ENCODE assay signal across 10 mouse cellular contexts in genomic region chr1:95762244-95762643, GRCm38 (mm10).
DNase-seq lines count a peak whose midpoint lies in the region; ATAC-seq and TF ChIP-seq lines count a peak whose summit lies in the region.
"Had no signal": no experiment of that assay in that cellular context is flagged by ENCODE, and none has a peak within 500 bp of the region (broad histone marks: within the 10 kb centered on the region; RNA-seq: fewer than 3 reads in every experiment).

No protein-coding gene starts in this region.

- H3K4me2 ChIP-seq in liver, embryonic 11.5 days = no peak overlapping the region
- no peak overlapping the region for H3K4me2 ChIP-seq in midbrain, embryonic 14.5 days (ENCODE audit: low read length)
- H3K4me2 ChIP-seq: embryonic facial prominence, embryonic 15.5 days; neural tube, embryonic 13.5 days had no signal

- no peak for TF ChIP-seq CTCF in thymus, adult 2 months (IDR thresholded peaks at IDR 0.05; ENCODE audit: borderline replicate concordance, control insufficient read depth, extremely low read depth, insufficient read depth, low read length, poor library complexity)

- DNase-seq in liver = peak; percentile 51
- no peak for DNase-seq in liver, embryonic 11.5 days (ENCODE audit: low spot score)
- DNase-seq in adrenal gland, adult 18-20 months (ENCODE audit: low spot score in 2 of 2) = peak; percentile 42 to 54
- DNase-seq in embryo, embryonic 9.5 days (ENCODE audit: extremely low spot score) = peak; percentile 64
- DNase-seq in heart, postnatal 25 days (ENCODE audit: low spot score) = peak; percentile 4
- DNase-seq in layer of hippocampus, postnatal 14 days (ENCODE audit: low spot score in 2 of 2) = peak; percentile 28 to 64
- peak; percentile 85 for DNase-seq in midbrain, embryonic 14.5 days
- DNase-seq in thymus, adult 2 months = peak; percentile 66

- no peaks in the 10 kb centered on the region for H3K27me3 ChIP-seq in liver, embryonic 11.5 days (replicated peaks; ENCODE audit: control insufficient read depth, insufficient read depth, low read length)
- no peaks in the 10 kb centered on the region for H3K27me3 ChIP-seq in midbrain, embryonic 14.5 days (ENCODE audit: control insufficient read depth, insufficient read depth, low read length)
- H3K27me3 ChIP-seq in thymus, adult 2 months (ENCODE audit: control insufficient read depth, insufficient read depth, low read length) = no peaks in the 10 kb centered on the region
- H3K27me3 ChIP-seq: embryonic facial prominence, embryonic 15.5 days; neural tube, embryonic 13.5 days had no signal

- no peak overlapping the region for H3K4me3 ChIP-seq in liver, embryonic 11.5 days (ENCODE audit: low read depth, low read length)
- H3K4me3 ChIP-seq in midbrain, embryonic 14.5 days (replicated peaks; ENCODE audit: low read depth, low read length) = no peak overlapping the region
- H3K4me3 ChIP-seq in thymus, adult 2 months (ENCODE audit: control insufficient read depth, insufficient read depth, low read length) = no peak overlapping the region
- H3K4me3 ChIP-seq: embryonic facial prominence, embryonic 15.5 days; neural tube, embryonic 13.5 days had no signal

- H3K9ac ChIP-seq in liver, embryonic 11.5 days (ENCODE audit: low read depth, low read length) = no peak overlapping the region
- H3K9ac ChIP-seq in midbrain, embryonic 14.5 days (replicated peaks; ENCODE audit: low read length) = no peak overlapping the region
- H3K9ac ChIP-seq: embryonic facial prominence, embryonic 15.5 days; neural tube, embryonic 13.5 days had no signal

- no peak overlapping the region for H3K27ac ChIP-seq in liver, embryonic 11.5 days (ENCODE audit: low read depth, low read length)
- no peak overlapping the region for H3K27ac ChIP-seq in midbrain, embryonic 14.5 days (replicated peaks; ENCODE audit: low read depth, low read length)
- no peak overlapping the region for H3K27ac ChIP-seq in thymus, adult 2 months (ENCODE audit: control insufficient read depth, insufficient read depth, low read length)
- H3K27ac ChIP-seq: embryonic facial prominence, embryonic 15.5 days; neural tube, embryonic 13.5 days had no signal

- H3K36me3 ChIP-seq in liver, embryonic 11.5 days (ENCODE audit: control insufficient read depth, insufficient read depth, low read length) = no peaks in the 10 kb centered on the region
- no peaks in the 10 kb centered on the region for H3K36me3 ChIP-seq in midbrain, embryonic 14.5 days (ENCODE audit: control insufficient read depth, insufficient read depth, low read length)
- H3K36me3 ChIP-seq in thymus, adult 2 months (ENCODE audit: control insufficient read depth, insufficient read depth, low read length) = no peaks in the 10 kb centered on the region
- H3K36me3 ChIP-seq: embryonic facial prominence, embryonic 15.5 days; neural tube, embryonic 13.5 days had no signal

- no peaks in the 10 kb centered on the region for H3K9me3 ChIP-seq in liver, embryonic 11.5 days (ENCODE audit: control insufficient read depth, low read length)
- H3K9me3 ChIP-seq in midbrain, embryonic 14.5 days (ENCODE audit: control insufficient read depth, low read length) = no peaks in the 10 kb centered on the region
- H3K9me3 ChIP-seq: embryonic facial prominence, embryonic 15.5 days; neural tube, embryonic 13.5 days had no signal

- WGBS in liver, embryonic 11.5 days = 0% methylated on average over 2 of the region's 2 CpGs
- WGBS in midbrain, embryonic 14.5 days = 6% methylated on average over 2 of the region's 2 CpGs
- 4% methylated on average over 2 of the region's 2 CpGs for WGBS in thymus, adult 2 months

- ATAC-seq in liver, embryonic 11.5 days (replicated peaks; ENCODE audit: low FRiP score) = no peak; the same call in 1 of the 2 replicates
- no peak for ATAC-seq in midbrain, embryonic 14.5 days (ENCODE audit: low FRiP score, low TSS enrichment)

- TF ChIP-seq POLR2A in thymus, adult 2 months (IDR thresholded peaks at IDR 0.05; ENCODE audit: control insufficient read depth, extremely low read depth, insufficient read depth, low read length, poor library complexity) = no peak

- intact Hi-C loops in heart, postnatal 25 days (cut with DNase I) = loop anchor here (5.0 to 10.0 kb wide), 4 partner anchors 95 to 447 kb away; partner anchors contain the start of genes Fam174a and St8sia4

- H3K4me1 ChIP-seq in liver, embryonic 11.5 days (replicated peaks; ENCODE audit: control insufficient read depth, insufficient read depth, low read length) = no peaks in the 10 kb centered on the region
- no peaks in the 10 kb centered on the region for H3K4me1 ChIP-seq in midbrain, embryonic 14.5 days (ENCODE audit: control insufficient read depth, insufficient read depth, low read length)
- H3K4me1 ChIP-seq in thymus, adult 2 months (replicated peaks; ENCODE audit: control insufficient read depth, insufficient read depth, low read length) = no peaks in the 10 kb centered on the region
- H3K4me1 ChIP-seq: embryonic facial prominence, embryonic 15.5 days; neural tube, embryonic 13.5 days had no signal
